Mouse (Mus musculus) intestine, embryonic 16.5 days (tissue): ENCODE data around the gene Chst14. TPM values are rescaled to one million over a fixed set of nuclear protein-coding genes. Genes with fewer than 3 reads are reported as not detected.

Experiments
- ATAC-seq: fragments of 200-750 bp; cut with Nextera tagmentation; 2 replicates; pipeline ENCODE4 v1.8.0; 2017; ENCODE audit warnings: moderate TSS enrichment, moderate library complexity
- H3K27ac ChIP-seq: fragments of 300-500 bp; sonication (generic); 2 replicates; pipeline ENCODE4 v1.5.1; 2014; ENCODE audit warnings: mild to moderate bottlenecking, low read length
- H3K27me3 ChIP-seq: fragments of 300-500 bp; sonication (generic); replicated peaks from 2 replicates; pipeline ENCODE4 v1.6.1; 2014; ENCODE audit warnings: low read length, control low read depth, mixed read lengths; ENCODE audit not compliant: control insufficient read depth, insufficient read depth
- H3K36me3 ChIP-seq: fragments of 300-500 bp; sonication (generic); 2 replicates; pipeline ENCODE4 v1.6.1; 2014; ENCODE audit warnings: low read length, control low read depth; ENCODE audit not compliant: control insufficient read depth, insufficient read depth
- H3K4me1 ChIP-seq: fragments of 300-500 bp; sonication (generic); 2 replicates; pipeline ENCODE4 v1.6.1; 2014; ENCODE audit warnings: low read length, control low read depth, mixed read lengths; ENCODE audit not compliant: control insufficient read depth, insufficient read depth
- H3K4me2 ChIP-seq: fragments of 300-500 bp; sonication (generic); 2 replicates; pipeline ENCODE4 v1.6.1; 2014; ENCODE audit warnings: low read depth, low read length, control low read depth
- H3K4me3 ChIP-seq: fragments of 300-500 bp; sonication (generic); 2 replicates; pipeline ENCODE4 v1.5.1; 2014; ENCODE audit warnings: mild to moderate bottlenecking, low read length
- H3K9ac ChIP-seq: fragments of 300-500 bp; sonication (generic); 2 replicates; pipeline ENCODE4 v1.6.1; 2014; ENCODE audit warnings: low read depth, low read length
- H3K9me3 ChIP-seq: fragments of 300-500 bp; sonication (generic); 2 replicates; pipeline ENCODE4 v1.6.1; 2016; ENCODE audit warnings: low read length, control low read depth; ENCODE audit not compliant: control insufficient read depth
- WGBS: fragments of 180-500 bp; shearing (Covaris S2); extraction: QIAGEN DNeasy Blood & Tissue Kit; methylation state at CpG from one replicate; pipeline ENCODE4 v1.1.7; 2014; 5-methylcytosine and 5-hydroxymethylcytosine counted together
- polyA plus RNA-seq: library from polyadenylated mRNA; unstranded; fragments of >200 nt; fragmentation: Nextera tagmentation; extraction: Ambion mirVana; gene quantifications from 2 replicates; pipeline ENCODE4 v1.2.1, GENCODE M21; 2015

Chst14 gene
- polyA plus RNA-seq, 1 experiment from 2014 or later = 16.6 TPM

DNA sequence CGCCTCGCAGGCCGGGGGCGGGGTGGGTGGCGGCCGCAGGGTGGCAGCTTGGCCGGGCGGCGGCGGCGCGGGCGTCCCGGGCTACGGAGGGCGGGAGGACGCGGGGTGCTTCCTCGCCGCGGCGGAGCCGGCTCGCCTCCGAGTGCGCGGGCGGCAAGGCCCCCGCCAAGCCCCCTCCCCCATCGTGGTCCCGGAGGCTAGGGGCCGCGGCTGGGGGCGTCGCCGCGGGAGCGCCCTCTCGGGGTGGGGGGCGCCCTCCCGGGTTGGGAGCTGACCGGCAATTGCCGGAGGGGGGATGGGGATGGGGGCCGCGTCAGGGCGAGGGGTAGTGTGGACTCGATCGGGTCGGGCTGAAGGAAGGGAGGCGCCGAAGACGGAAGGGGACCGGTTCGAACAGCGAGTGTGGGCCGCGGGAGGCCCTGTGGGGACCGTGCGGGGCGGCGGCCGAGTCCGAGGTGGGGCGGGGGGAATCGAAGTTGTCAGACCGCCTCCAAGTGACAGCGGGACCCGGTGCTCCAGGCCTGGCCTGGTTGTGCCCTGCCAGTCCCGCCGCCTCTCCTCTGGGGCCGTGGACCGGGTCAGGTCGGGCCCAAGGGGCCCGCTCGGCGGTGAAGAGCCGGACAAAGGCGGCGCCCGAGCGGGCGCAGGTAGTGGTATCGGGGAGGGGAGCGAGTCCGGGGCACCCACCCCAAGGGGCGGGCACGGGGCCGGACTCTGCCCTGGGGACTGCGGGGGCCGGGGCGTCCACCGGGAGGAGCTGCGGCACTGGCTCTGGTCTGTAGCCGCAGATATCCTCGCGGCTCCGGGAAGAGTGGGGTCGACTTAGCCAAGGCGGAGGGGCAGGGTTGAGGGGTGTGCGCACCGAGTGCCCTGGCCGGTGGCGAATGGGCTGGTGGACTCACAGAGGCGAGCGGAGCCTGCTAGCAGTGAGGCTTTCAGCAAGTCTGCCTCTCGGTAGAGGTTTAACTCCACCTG lies 24.0 kb upstream of the Chst14 start:
- Histone ChIP-seq H3K9ac (peak overlapping the region; percentile 89), H3K27ac (peak overlapping the region; percentile 84), H3K36me3 (no peaks in the 10 kb centered on the region), H3K4me1 (peaks cover 13% of the 10 kb centered on the region), H3K4me3 (peak overlapping the region; percentile 89), H3K9me3 (no peaks in the 10 kb centered on the region), H3K27me3 (peaks cover 29% of the 10 kb centered on the region), H3K4me2 (peak overlapping the region; percentile 93)
- under 1% methylated on average over 83 of the region's 106 CpGs for whole genome bisulfite sequencing
- peak; percentile 54 for ATAC-seq

DNA sequence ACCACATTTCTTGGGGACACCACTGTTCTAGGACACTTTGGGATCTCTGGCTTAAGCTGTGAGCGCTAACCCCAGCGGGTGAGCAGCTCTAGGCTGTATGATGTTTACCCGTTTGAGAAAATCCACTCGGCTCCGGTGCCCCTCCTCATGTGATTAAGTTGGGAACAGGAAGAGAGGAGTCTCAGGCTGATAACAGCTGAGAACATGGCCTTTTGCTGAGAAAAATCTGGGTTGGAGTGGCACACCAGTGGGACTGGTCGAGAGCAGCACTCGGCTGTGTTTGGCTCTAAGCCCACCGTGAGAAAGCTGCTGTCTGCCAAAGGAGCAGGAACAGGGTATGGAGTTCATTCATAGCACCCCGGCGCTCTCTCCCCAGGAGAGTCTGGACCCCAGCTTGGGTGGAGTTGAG lies 23.0 kb upstream of the Chst14 start:
- no peaks in the 10 kb centered on the region for H3K9me3 ChIP-seq
- H3K9ac ChIP-seq = peak overlapping the region; percentile 89
- H3K36me3 ChIP-seq = no peaks in the 10 kb centered on the region
- no peak for ATAC-seq
- H3K27ac ChIP-seq = no peak overlapping the region
- peak overlapping the region; percentile 89 for H3K4me3 ChIP-seq
- 13% methylated on average over 10 of the region's 10 CpGs for WGBS
- peaks cover 13% of the 10 kb centered on the region for H3K4me1 ChIP-seq
- H3K4me2 ChIP-seq = peak overlapping the region; percentile 14; the same call in 1 of the 2 replicates
- peaks cover 22% of the 10 kb centered on the region for H3K27me3 ChIP-seq

DNA sequence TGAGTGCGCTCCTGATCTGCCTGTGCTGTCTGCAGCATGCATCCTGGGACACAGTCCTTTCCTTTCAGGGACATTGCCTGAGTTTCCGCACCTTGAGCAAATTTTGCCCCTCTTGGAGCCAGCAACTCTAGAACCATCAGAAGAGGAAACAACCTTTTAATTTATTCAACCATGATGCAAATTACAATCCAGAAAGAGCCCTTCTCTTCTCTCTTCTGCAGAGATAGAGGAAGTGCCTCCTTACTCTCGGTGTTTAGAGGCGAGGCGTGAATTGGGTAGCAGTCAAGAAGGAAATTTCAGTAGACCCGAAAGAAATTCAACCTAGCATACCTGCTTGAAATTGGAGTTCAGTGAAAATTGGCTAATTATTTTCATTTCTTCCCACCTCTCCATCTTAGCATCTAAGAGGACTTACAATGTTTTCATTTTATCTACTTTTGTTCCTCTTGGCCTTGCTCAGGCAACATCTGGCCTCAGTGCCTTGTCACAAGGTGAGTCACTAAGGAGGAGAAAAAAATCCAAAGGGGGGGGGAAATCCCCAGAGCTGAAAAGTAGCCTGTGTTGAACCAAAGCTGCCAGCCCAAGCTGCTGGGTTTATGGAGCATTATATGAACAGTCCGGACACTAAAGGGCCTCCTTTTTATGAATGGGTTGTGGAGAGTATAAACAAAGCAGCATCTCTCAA lies 20.7 kb upstream of the Chst14 start:
- no peak overlapping the region for H3K4me3 ChIP-seq
- no peak for ATAC-seq

DNA sequence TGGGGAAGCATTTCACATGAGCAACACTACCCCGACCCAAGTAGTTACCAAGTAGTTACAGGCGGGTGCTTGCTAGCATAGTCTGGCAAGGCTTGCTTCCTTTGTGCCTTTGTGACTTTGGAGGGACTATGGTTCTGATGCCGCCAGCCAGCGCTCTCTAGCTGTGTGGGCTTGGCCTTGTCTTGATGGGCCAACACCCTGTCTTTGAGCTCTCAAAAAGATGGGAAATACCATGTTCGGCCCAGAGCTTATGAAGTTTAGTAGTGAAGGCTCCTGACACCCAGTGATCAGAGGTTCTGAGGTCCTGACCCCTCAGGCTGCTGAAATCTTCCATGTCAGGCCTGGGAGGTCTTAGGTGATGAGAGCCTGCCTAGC lies 20.2 kb upstream of the Chst14 start:
- WGBS = 85% methylated on average over 5 of the region's 5 CpGs
- no peak overlapping the region for H3K4me3 ChIP-seq
- no peak overlapping the region for H3K9ac ChIP-seq
- no peak overlapping the region for H3K27ac ChIP-seq
- no peak overlapping the region for H3K4me2 ChIP-seq
- H3K36me3 ChIP-seq = no peaks in the 10 kb centered on the region
- no peaks in the 10 kb centered on the region for H3K27me3 ChIP-seq
- no peaks in the 10 kb centered on the region for H3K9me3 ChIP-seq
- peaks cover 30% of the 10 kb centered on the region for H3K4me1 ChIP-seq
- no peak for ATAC-seq

More for the DNA sequence above, 20.7 kb upstream of the Chst14 start:
- Histone ChIP-seq H3K4me2 (no peak overlapping the region), H3K27ac (no peak overlapping the region), H3K36me3 (no peaks in the 10 kb centered on the region), H3K27me3 (peaks cover 3% of the 10 kb centered on the region; the same call in 1 of the 2 replicates), H3K9ac (no peak overlapping the region), H3K9me3 (no peaks in the 10 kb centered on the region), H3K4me1 (peaks cover 25% of the 10 kb centered on the region)
- 75% methylated on average over 7 of the region's 7 CpGs for WGBS

DNA sequence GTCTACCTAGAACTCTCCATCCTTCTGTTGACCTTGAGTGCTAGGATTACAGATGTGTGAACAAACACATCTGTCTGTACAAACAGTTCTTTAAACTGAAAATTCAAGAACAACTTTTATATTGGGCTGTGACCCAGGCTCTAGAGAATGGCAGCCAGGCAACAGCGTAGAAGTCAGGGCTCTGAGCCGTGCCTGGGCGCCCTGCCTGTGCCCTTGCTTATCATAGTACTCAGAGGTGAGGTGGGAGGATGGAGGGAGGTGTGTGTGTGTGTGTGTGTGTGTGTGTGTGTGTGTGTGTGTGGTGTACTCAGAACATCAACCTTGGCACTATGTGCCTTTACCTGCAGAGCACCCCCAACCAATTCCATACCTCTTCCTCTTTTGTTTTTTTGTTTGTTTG lies 18.5 kb upstream of the Chst14 start:
- H3K4me3 ChIP-seq = no peak overlapping the region
- H3K27me3 ChIP-seq = no peaks in the 10 kb centered on the region
- H3K9me3 ChIP-seq = no peaks in the 10 kb centered on the region
- WGBS = 85% methylated on average over 3 of the region's 3 CpGs
- no peak for ATAC-seq
- no peaks in the 10 kb centered on the region for H3K36me3 ChIP-seq
- no peak overlapping the region for H3K9ac ChIP-seq
- no peak overlapping the region for H3K4me2 ChIP-seq
- H3K4me1 ChIP-seq = peaks cover 37% of the 10 kb centered on the region
- H3K27ac ChIP-seq = no peak overlapping the region

DNA sequence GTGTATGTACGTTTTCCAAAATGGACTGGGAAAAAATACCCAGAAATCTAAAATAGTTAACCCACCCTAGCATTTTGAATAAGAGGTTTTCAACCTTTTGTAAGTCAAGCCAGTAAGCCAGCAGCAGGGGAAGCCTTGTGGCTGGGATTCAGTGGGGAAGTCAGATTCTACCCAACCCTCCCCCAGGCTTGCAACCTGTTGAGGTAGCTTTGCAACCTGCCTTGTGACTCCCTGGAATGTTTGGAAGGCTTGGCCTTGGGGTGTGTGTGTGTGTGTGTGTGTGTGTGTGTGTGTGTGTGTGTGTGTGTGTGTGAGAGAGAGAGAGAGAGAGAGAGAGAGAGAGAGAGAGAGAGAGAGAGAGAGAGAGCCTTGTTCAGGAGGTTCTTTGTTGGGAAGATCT lies 17.1 kb upstream of the Chst14 start:
- 77% methylated on average over 1 of the region's 1 CpGs for WGBS
- H3K27ac ChIP-seq = no peak overlapping the region
- H3K36me3 ChIP-seq = no peaks in the 10 kb centered on the region
- H3K4me2 ChIP-seq = no peak overlapping the region
- no peak overlapping the region for H3K9ac ChIP-seq
- H3K27me3 ChIP-seq = no peaks in the 10 kb centered on the region
- no peak overlapping the region for H3K4me3 ChIP-seq
- ATAC-seq = no peak
- H3K4me1 ChIP-seq = peaks cover 43% of the 10 kb centered on the region
- no peaks in the 10 kb centered on the region for H3K9me3 ChIP-seq

DNA sequence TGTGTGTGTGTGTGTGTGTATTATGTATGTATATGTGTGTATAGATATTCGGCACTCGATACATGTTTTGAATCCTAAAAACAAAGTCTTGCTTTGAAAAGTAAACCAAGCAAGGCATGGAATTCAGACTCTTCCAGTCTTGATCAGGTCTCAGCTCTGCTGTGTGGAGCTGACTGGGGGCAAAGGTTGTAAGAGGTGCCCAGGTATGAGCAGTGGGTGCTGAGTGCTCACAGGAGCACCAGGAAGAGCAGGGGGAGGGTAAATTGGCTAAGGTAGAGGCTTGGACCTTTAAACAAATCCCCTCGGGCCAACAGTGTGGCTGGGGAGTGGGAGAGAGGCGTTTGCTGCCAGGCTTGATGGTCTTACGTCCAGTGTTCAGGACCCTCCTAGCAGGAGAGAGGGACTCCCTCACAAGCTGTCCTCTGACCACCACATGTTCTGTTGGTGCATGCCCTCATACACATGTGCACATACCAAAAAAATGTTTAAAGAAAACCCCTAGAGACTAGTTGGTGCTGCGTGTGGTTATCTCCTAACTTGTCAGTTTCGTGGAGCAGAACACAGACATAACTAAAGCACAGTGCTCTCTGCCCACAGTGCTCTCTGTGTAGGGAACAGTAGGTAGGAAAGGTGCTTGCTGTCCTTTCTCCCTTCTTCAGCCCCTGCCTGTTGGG lies 15.6 kb upstream of the Chst14 start:
- H3K4me2 ChIP-seq = peak overlapping the region; percentile 32
- no peaks in the 10 kb centered on the region for H3K27me3 ChIP-seq
- WGBS = 62% methylated on average over 7 of the region's 7 CpGs
- ATAC-seq = peak; percentile 76
- peak overlapping the region; percentile 46 for H3K27ac ChIP-seq
- peaks cover 48% of the 10 kb centered on the region for H3K4me1 ChIP-seq
- no peaks in the 10 kb centered on the region for H3K9me3 ChIP-seq
- no peak overlapping the region for H3K9ac ChIP-seq
- peak overlapping the region; percentile 4; the same call in 1 of the 2 replicates for H3K4me3 ChIP-seq
- no peaks in the 10 kb centered on the region for H3K36me3 ChIP-seq

DNA sequence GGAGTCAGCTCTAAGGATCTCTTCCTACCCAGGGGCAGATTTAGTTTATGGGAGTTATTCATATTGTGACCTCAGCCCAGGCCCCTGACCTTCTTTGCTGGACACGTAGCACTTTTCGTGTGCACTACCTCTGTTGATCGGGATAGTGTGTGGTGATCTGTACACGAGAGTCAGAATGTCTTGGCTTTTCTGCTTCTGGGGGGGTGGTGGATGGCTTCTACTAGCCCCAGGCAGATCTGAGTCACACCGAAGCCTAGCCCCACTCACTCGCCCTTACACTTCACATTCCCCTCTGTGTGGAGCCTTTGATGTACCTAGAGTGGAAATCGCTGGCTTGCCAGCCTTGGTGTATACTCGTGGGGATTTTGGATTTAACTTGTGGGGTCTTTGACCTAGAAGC lies 13.6 kb upstream of the Chst14 start:
- H3K27me3 ChIP-seq = no peaks in the 10 kb centered on the region
- peaks cover 48% of the 10 kb centered on the region for H3K4me1 ChIP-seq
- no peaks in the 10 kb centered on the region for H3K9me3 ChIP-seq
- H3K9ac ChIP-seq = no peak overlapping the region
- no peak overlapping the region for H3K27ac ChIP-seq
- no peak overlapping the region for H3K4me2 ChIP-seq
- H3K36me3 ChIP-seq = no peaks in the 10 kb centered on the region
- 78% methylated on average over 8 of the region's 8 CpGs for WGBS
- no peak overlapping the region for H3K4me3 ChIP-seq
- ATAC-seq = no peak
